Mouse (Mus musculus) neural tube, embryonic 11.5 days (tissue): Measurements from ENCODE around the gene Mapk1. TPM values are rescaled to one million over a fixed set of nuclear protein-coding genes. Genes with fewer than 3 reads are reported as not detected.
A peak's percentile ranks its signal among the peaks of the same experiment; 100 is the strongest.

Experiments
- ATAC-seq: fragments of 200-750 bp; cut with Nextera tagmentation; 2 replicates; pipeline ENCODE4 v1.8.0; 2017; ENCODE audit warnings: moderate number of reproducible peaks, mild to moderate bottlenecking, moderate TSS enrichment, moderate library complexity; ENCODE audit not compliant: insufficient read depth, low FRiP score, low TSS enrichment
- DNase-seq: peaks from one replicate; pipeline ENCODE4 v3.0.0-alpha.2; 2015; ENCODE audit warnings: low spot score
- H3K27ac ChIP-seq: fragments of 300-500 bp; sonication (generic); 2 replicates; pipeline ENCODE4 v1.5.1; 2014; ENCODE audit warnings: low read depth, mild to moderate bottlenecking, low read length
- H3K27me3 ChIP-seq: fragments of 300-500 bp; sonication (generic); 2 replicates; pipeline ENCODE4 v1.6.1; 2014; ENCODE audit warnings: mild to moderate bottlenecking, low read length, mixed read lengths; ENCODE audit not compliant: control insufficient read depth, insufficient read depth
- H3K36me3 ChIP-seq: fragments of 300-500 bp; sonication (generic); 2 replicates; pipeline ENCODE4 v1.6.1; 2014; ENCODE audit warnings: mild to moderate bottlenecking, low read length, moderate library complexity, mixed read lengths; ENCODE audit not compliant: control insufficient read depth, insufficient read depth
- H3K4me1 ChIP-seq: fragments of 300-500 bp; sonication (generic); 2 replicates; pipeline ENCODE4 v1.6.1; 2014; ENCODE audit warnings: low read length, mixed read lengths; ENCODE audit not compliant: control insufficient read depth, insufficient read depth
- H3K4me2 ChIP-seq: fragments of 300-500 bp; sonication (generic); 2 replicates; pipeline ENCODE4 v1.6.1; 2014; ENCODE audit warnings: low read depth, mild to moderate bottlenecking, moderate library complexity
- H3K4me3 ChIP-seq: fragments of 300-500 bp; sonication (generic); 2 replicates; pipeline ENCODE4 v1.5.1; 2014; ENCODE audit warnings: low read depth, low read length
- H3K9ac ChIP-seq: fragments of 300-500 bp; sonication (generic); 2 replicates; pipeline ENCODE4 v1.6.1; 2014; ENCODE audit warnings: mild to moderate bottlenecking, low read length
- H3K9me3 ChIP-seq: fragments of 300-500 bp; sonication (generic); 2 replicates; pipeline ENCODE4 v1.6.1; 2016; ENCODE audit warnings: low read length; ENCODE audit not compliant: control insufficient read depth
- WGBS: fragments of 180-500 bp; shearing (Covaris S2); extraction: QIAGEN DNeasy Blood & Tissue Kit; methylation state at CpG from one replicate; pipeline ENCODE4 v1.1.7; 2014; 5-methylcytosine and 5-hydroxymethylcytosine counted together
- polyA plus RNA-seq: library from polyadenylated mRNA; unstranded; fragments of >200 nt; fragmentation: Nextera tagmentation; extraction: Ambion mirVana; gene quantifications from 2 replicates; pipeline ENCODE4 v1.2.1, GENCODE M21; 2014

Mapk1 gene
- 218 and 224 TPM in 2 replicates for polyA plus RNA-seq

DNA sequence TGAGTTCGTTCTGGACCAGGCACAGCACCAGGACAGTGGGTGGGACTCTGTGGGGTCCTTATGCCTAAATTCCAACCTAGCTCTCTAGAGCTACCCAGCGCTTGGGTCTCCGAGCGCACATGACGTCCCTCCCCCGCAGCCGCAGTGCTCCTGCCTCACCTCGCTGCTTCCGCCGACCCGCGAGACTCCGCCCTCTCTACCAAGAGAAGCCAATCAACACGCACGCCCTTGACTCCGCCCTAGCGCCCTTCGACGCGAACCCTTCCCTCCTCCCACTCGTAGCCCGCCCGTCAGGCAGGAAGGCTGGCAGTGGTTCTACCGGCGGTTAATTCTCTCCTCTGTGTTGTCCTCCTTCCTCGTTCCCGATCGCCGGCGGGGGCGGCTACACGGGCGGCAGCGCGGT is at the start of gene Mapk1:
Gene Mapk1 (plus strand): TSS at position 252 of the 403 bp plus-strand sequence.
- under 1% methylated on average over 35 of the region's 35 CpGs for WGBS
- no peaks in the 10 kb centered on the region for H3K9me3 ChIP-seq
- DNase-seq (peak; percentile 96), ATAC-seq (peak; percentile 98)
- peaks cover 6% of the 10 kb centered on the region; the same call in 1 of the 2 replicates for H3K4me1 ChIP-seq
- H3K27me3 ChIP-seq = no peaks in the 10 kb centered on the region
- peak within 1 kb of the TSS; percentile 78 for H3K4me3 ChIP-seq
- H3K4me2 ChIP-seq = peak within 1 kb of the TSS; percentile 57
- peak within 1 kb of the TSS; percentile 75 for H3K9ac ChIP-seq
- H3K36me3 ChIP-seq = no peaks in the 10 kb centered on the region
- peak within 1 kb of the TSS; percentile 71 for H3K27ac ChIP-seq

DNA sequence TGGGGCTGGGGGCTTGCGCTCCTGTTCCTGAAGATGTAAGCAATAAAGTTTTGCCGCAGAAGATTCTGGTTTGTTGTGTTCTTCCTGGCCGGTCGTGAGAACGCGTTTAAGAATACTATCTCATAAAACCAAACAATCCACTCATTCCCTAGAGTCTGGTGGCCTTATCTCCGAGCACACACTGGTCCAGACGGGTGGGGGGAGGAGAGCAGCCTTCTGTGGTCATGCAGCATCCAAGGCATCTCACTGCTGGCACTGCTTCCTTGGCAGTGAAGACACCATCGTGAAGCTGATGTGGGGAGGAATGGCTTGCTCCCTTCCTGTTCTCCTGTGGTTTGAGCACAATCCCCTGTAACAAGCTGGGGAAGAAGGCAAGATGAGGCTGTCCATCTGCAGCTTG is 43.6 kb upstream of the Mapk1 start:
- WGBS = 94% methylated on average over 9 of the region's 9 CpGs
- no peaks in the 10 kb centered on the region for H3K4me1 ChIP-seq
- DNase-seq (no peak), ATAC-seq (no peak)
- H3K9me3 ChIP-seq = peaks cover 2% of the 10 kb centered on the region; the same call in 1 of the 2 replicates
- H3K4me3 ChIP-seq = no peak overlapping the region
- no peak overlapping the region for H3K4me2 ChIP-seq
- H3K36me3 ChIP-seq = no peaks in the 10 kb centered on the region
- no peaks in the 10 kb centered on the region for H3K27me3 ChIP-seq
- H3K27ac ChIP-seq = no peak overlapping the region
- no peak overlapping the region for H3K9ac ChIP-seq

DNA sequence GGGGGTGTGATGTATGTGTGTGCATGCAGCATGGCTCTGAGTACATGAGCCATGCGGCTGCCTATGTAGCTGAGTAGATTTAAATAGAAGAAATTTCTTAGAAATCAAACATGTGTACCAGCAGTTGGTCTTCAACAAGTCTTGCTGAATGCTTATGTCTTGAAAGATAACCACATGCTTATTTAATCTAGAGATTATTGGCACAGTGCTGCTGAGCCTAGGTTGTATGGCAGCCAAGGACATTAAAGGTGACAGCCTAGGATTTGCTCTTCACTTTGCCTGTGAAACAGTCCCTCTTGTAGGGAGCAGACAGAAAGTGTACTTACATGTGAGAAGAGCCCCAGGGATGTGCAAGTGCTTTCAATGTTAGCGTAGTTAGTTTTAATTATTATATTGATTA is 42.1 kb upstream of the Mapk1 start:
- H3K4me2 ChIP-seq = no peak overlapping the region
- H3K4me1 ChIP-seq = no peaks in the 10 kb centered on the region
- no peak overlapping the region for H3K9ac ChIP-seq
- DNase-seq (no peak), ATAC-seq (no peak)
- H3K36me3 ChIP-seq = no peaks in the 10 kb centered on the region
- H3K27me3 ChIP-seq = no peaks in the 10 kb centered on the region
- peaks cover 2% of the 10 kb centered on the region; the same call in 1 of the 2 replicates for H3K9me3 ChIP-seq
- no peak overlapping the region for H3K27ac ChIP-seq
- H3K4me3 ChIP-seq = no peak overlapping the region
- WGBS = 90% methylated on average over 2 of the region's 2 CpGs

DNA sequence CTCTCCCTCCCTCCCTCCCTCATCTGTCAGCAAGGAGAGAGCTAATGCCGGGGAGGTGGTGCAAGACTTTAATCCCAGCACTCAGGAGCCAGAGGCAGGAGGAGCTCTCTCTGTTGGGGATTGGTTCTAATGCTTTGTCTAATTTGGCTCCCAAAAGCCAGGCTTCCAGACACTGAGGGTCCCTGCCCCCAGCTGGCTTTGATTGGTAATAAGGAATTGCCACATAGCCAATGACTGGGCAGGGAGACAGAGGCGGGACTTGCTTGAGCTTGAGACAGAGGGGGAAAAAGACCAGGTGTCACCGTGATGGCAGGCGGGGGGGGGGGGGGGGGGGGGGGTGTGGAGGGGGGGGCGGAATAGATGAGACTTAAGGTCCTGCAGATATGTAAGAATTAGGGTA is 24.6 kb upstream of the Mapk1 start:
- ATAC-seq = no peak
- peak; percentile 31 for DNase-seq
- Histone ChIP-seq H3K27ac (no peak overlapping the region), H3K4me2 (no peak overlapping the region), H3K36me3 (no peaks in the 10 kb centered on the region), H3K4me3 (no peak overlapping the region), H3K9me3 (no peaks in the 10 kb centered on the region), H3K4me1 (no peaks in the 10 kb centered on the region), H3K27me3 (no peaks in the 10 kb centered on the region), H3K9ac (no peak overlapping the region)
- 31% methylated on average over 3 of the region's 5 CpGs for WGBS

DNA sequence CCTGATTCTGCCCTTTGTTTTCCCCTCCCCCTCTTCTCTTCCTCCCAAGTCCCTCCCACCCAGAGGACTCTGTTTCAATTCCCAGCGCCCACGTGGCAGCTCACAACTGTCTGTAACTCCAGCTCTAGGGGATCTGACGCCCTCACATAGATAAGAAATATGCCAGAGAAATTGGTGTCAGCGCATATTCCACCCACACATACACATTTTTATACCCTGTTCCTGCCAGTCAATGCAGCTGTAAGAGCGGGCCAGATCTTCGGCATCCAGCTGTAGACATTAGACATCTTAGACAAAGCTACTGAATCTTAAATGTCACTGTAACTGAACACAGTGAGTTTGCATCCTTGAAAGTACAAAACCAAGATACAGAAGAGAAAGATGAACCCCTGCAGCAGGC is 23.3 kb upstream of the Mapk1 start:
- Histone ChIP-seq H3K4me2 (no peak overlapping the region), H3K27me3 (no peaks in the 10 kb centered on the region), H3K9me3 (no peaks in the 10 kb centered on the region), H3K9ac (no peak overlapping the region), H3K27ac (no peak overlapping the region), H3K4me1 (no peaks in the 10 kb centered on the region), H3K4me3 (no peak overlapping the region), H3K36me3 (no peaks in the 10 kb centered on the region)
- WGBS = 88% methylated on average over 6 of the region's 6 CpGs
- ATAC-seq (no peak), DNase-seq (no peak)

DNA sequence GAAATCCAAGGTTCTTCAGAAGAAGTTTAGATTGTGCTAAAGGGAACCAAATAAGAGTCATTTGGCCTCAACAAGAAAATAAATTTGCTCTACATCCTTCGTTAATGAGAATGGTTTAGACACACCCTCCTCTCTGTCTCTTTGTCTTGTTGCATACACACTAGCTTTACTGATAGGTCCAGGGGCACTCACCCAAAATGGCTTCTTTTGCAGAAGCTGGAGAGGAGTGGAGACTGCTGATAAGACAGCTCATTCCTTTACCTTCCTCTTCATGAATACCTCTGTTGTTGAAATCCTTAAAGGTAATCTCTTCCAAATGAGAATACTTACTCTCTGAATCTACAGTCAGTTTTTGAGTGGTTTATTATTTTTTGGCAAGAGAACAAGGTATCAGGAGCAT is 18.0 kb upstream of the Mapk1 start:
- Histone ChIP-seq H3K36me3 (no peaks in the 10 kb centered on the region), H3K4me1 (no peaks in the 10 kb centered on the region), H3K9me3 (no peaks in the 10 kb centered on the region), H3K27ac (no peak overlapping the region), H3K9ac (no peak overlapping the region), H3K4me3 (no peak overlapping the region), H3K4me2 (no peak overlapping the region), H3K27me3 (no peaks in the 10 kb centered on the region)
- WGBS = 57% methylated on average over 1 of the region's 1 CpGs
- ATAC-seq (no peak), DNase-seq (no peak)

DNA sequence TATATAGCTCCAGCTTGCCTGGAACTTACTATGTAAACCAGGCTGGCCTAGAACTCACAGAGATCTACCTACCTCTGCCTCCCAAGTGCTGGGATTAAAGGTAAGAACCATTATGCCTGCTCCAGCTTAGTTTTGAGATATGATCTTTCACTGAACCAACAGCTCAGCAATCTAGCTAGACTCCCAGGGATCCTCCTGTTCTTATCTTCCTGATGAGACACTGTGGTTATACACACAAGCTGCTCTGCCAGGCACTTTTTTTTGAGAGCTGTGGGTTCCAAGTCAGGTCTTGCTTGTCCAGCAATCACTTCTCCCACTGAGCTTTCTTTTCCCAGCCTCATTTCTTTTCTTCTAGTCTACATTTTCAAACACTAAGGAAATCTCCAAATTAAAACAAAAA is 16.9 kb upstream of the Mapk1 start:
- H3K27me3 ChIP-seq = no peaks in the 10 kb centered on the region
- no peaks in the 10 kb centered on the region for H3K36me3 ChIP-seq
- ATAC-seq = no peak
- no peak for DNase-seq
- H3K27ac ChIP-seq = no peak overlapping the region
- H3K9me3 ChIP-seq = no peaks in the 10 kb centered on the region
- no peak overlapping the region for H3K9ac ChIP-seq
- H3K4me2 ChIP-seq = no peak overlapping the region
- no peak overlapping the region for H3K4me3 ChIP-seq
- no peaks in the 10 kb centered on the region for H3K4me1 ChIP-seq

DNA sequence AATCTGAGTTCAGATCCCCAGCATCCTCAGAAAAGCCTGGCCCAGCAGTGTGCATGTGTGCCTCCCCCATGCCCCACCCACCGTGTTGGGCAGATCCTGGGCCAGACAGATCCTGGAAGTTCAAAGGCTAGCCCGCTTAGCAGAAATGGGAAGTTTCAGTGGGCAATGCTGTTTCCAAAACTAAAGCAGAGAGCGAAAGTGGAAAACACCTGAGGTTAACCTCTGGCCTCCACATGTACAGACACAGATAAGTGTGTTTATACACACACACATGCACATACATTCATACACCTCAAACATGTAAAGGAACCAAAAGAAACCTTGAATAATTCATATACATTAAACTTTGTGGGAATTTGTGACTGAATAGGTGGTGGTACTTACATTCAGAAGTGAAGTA is 5.1 kb upstream of the Mapk1 start:
- no peaks in the 10 kb centered on the region for H3K4me1 ChIP-seq
- H3K27me3 ChIP-seq = no peaks in the 10 kb centered on the region
- H3K9me3 ChIP-seq = no peaks in the 10 kb centered on the region
- no peak overlapping the region for H3K4me3 ChIP-seq
- ATAC-seq (no peak), DNase-seq (no peak)
- no peak overlapping the region for H3K9ac ChIP-seq
- 83% methylated on average over 3 of the region's 3 CpGs for WGBS
- H3K27ac ChIP-seq = no peak overlapping the region
- no peaks in the 10 kb centered on the region for H3K36me3 ChIP-seq
- no peak overlapping the region for H3K4me2 ChIP-seq

DNA sequence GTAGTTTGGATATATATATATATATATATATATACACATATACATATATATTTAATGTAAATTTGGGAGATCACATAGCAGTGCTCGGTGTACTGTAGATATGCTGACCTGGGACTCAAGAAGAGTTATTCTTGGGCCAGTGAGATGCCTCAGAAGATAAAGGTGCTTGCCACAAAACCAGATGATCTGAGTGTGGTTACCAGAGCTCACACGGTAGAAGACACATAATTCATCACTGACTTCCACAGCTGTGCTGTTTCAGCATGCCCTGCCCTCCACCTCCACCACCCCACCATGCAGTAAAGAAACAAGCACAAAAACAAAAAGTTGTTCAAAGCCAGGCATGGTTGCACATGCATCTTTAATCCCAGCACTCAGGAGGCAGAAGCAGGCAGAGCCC is 4.4 kb upstream of the Mapk1 start:
- H3K27me3 ChIP-seq = no peaks in the 10 kb centered on the region
- H3K4me1 ChIP-seq = no peaks in the 10 kb centered on the region
- no peak overlapping the region for H3K27ac ChIP-seq
- no peaks in the 10 kb centered on the region for H3K9me3 ChIP-seq
- 70% methylated on average over 2 of the region's 2 CpGs for WGBS
- no peak overlapping the region for H3K9ac ChIP-seq
- no peak overlapping the region for H3K4me3 ChIP-seq
- no peak overlapping the region for H3K4me2 ChIP-seq
- DNase-seq = no peak
- ATAC-seq = no peak
- no peaks in the 10 kb centered on the region for H3K36me3 ChIP-seq
